Mouse (Mus musculus): ENCODE results near the gene Tbkbp1.

GRCm38 (mm10) chr11:97086365-97086764, 64.9 kb downstream of the Tbkbp1 start:
- TF ChIP-seq POLR2A (IDR thresholded peaks at IDR 0.05; ENCODE audit: borderline replicate concordance, low read depth, low read length), result no peak
- no peak for TF ChIP-seq CTCF (IDR thresholded peaks at IDR 0.05; ENCODE audit: low read depth, low read length)
